Mouse (Mus musculus) forebrain, embryonic 16.5 days (tissue): ENCODE data around the gene Vmn2r84. TPM values are rescaled to one million over a fixed set of nuclear protein-coding genes. Genes with fewer than 3 reads are reported as not detected.
"Not testable (repeated sequence)": the region's sequence is repeated elsewhere in the genome, so short reads cannot be mapped to it uniquely, and the experiment has no call there.

Source experiments
- ATAC-seq: fragments of 200-750 bp; cut with Nextera tagmentation; 2 replicates; pipeline ENCODE4 v1.8.0; 2017; ENCODE audit warnings: mild to moderate bottlenecking, moderate library complexity
- H3K27ac ChIP-seq: fragments of 300-500 bp; sonication (generic); 2 replicates; pipeline ENCODE4 v1.5.1; 2014; ENCODE audit warnings: low read length, control low read depth
- H3K27me3 ChIP-seq: fragments of 300-500 bp; sonication (generic); replicated peaks from 2 replicates; pipeline ENCODE4 v1.6.1; 2014; ENCODE audit warnings: low read length; ENCODE audit not compliant: control insufficient read depth, insufficient read depth
- H3K36me3 ChIP-seq: fragments of 300-500 bp; sonication (generic); 2 replicates; pipeline ENCODE4 v1.6.1; 2014; ENCODE audit not compliant: control insufficient read depth, insufficient read depth
- H3K4me1 ChIP-seq: fragments of 300-500 bp; sonication (generic); replicated peaks from 2 replicates; pipeline ENCODE4 v1.6.1; 2014; ENCODE audit warnings: low read length; ENCODE audit not compliant: control insufficient read depth, insufficient read depth
- H3K4me2 ChIP-seq: fragments of 300-500 bp; sonication (generic); 2 replicates; pipeline ENCODE4 v1.6.1; 2014; ENCODE audit warnings: mild to moderate bottlenecking, low read length, control low read depth
- H3K4me3 ChIP-seq: fragments of 300-500 bp; sonication (generic); replicated peaks from 2 replicates; pipeline ENCODE4 v1.5.1; 2014; ENCODE audit warnings: mild to moderate bottlenecking, low read length, control low read depth
- H3K9ac ChIP-seq: fragments of 300-500 bp; sonication (generic); replicated peaks from 2 replicates; pipeline ENCODE4 v1.6.1; 2014; ENCODE audit warnings: low read depth, low read length, control low read depth
- H3K9me3 ChIP-seq: fragments of 300-500 bp; sonication (generic); 2 replicates; pipeline ENCODE4 v1.6.1; 2016; ENCODE audit warnings: low read length; ENCODE audit not compliant: control insufficient read depth
- WGBS: fragments of 180-500 bp; shearing (Covaris S2); extraction: QIAGEN DNeasy Blood & Tissue Kit; methylation state at CpG from one replicate; pipeline ENCODE4 v1.1.7; 2014; 5-methylcytosine and 5-hydroxymethylcytosine counted together
- polyA plus RNA-seq: library from polyadenylated mRNA; unstranded; fragments of >200 nt; fragmentation: Nextera tagmentation; extraction: Ambion mirVana; gene quantifications from 2 replicates; pipeline ENCODE4 v1.2.1, GENCODE M21; 2015

The Vmn2r84 gene
- polyA plus RNA-seq, 1 experiment from 2014 or later = not detected

DNA sequence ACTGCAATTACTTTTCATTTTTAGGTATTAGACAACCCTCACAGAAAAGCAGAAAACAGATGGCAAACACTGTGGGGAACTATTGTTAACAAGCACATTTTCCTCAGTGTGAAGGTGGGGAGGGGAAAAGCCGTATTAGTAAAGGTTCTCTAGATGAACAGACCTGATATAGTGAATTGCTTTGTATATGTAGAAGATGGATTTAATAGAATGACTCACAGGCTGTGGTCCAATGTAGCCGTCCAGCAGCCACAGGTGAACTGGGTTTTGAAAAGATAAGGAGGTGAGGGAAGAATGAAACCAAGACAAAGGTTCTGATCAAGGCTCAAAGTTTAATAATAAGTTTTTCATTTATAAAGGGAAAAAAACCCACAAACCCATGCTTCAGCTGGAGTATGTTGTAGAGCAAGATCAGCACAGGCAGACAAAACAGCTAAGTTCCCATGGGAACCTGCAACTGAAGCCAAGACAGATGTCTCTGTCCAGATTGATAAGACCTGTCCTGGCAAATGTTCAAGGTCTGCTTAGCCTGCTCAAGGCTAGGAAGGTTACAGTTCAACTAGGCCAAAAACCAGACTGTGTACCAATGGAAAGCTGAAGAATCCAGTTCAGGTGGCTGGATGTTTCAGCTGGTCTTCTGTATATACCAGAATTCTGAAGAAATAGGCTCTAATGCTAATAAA, 21.5 kb downstream of the Vmn2r84 start:
- no peak for ATAC-seq
- no peak overlapping the region for H3K4me3 ChIP-seq
- no peaks in the 10 kb centered on the region for H3K36me3 ChIP-seq
- no peaks in the 10 kb centered on the region for H3K27me3 ChIP-seq
- H3K27ac ChIP-seq = no peak overlapping the region
- H3K4me1 ChIP-seq = no peaks in the 10 kb centered on the region
- H3K9ac ChIP-seq = no peak overlapping the region
- 78% methylated on average over 2 of the region's 2 CpGs for WGBS
- H3K9me3 ChIP-seq = no peaks in the 10 kb centered on the region
- H3K4me2 ChIP-seq = no peak overlapping the region

DNA sequence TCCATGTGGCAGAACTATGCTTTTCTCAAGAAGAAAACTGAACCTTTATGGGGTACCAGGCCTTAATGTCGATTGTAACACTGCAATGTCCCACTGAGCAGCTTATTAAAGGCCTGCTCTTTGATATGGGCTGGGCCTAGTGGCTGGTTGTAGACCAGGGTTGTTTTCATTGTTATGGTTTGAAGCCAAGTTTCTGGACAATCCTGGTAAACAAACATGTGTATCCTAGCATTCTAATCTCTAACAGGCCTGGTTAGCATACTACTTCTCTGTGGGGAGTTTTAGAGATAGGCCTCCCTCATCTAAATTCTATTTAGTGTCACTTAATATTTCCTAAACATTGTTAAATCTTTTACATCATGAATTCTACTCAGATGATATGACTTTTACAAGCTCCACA, 22.5 kb downstream of the Vmn2r84 start:
- no peak overlapping the region for H3K4me2 ChIP-seq
- H3K9me3 ChIP-seq = no peaks in the 10 kb centered on the region
- no peak overlapping the region for H3K27ac ChIP-seq
- H3K36me3 ChIP-seq = no peaks in the 10 kb centered on the region
- ATAC-seq = no peak
- no peak overlapping the region for H3K4me3 ChIP-seq
- no peaks in the 10 kb centered on the region for H3K4me1 ChIP-seq
- WGBS = 71% methylated on average over 1 of the region's 1 CpGs
- no peaks in the 10 kb centered on the region for H3K27me3 ChIP-seq
- H3K9ac ChIP-seq = no peak overlapping the region

DNA sequence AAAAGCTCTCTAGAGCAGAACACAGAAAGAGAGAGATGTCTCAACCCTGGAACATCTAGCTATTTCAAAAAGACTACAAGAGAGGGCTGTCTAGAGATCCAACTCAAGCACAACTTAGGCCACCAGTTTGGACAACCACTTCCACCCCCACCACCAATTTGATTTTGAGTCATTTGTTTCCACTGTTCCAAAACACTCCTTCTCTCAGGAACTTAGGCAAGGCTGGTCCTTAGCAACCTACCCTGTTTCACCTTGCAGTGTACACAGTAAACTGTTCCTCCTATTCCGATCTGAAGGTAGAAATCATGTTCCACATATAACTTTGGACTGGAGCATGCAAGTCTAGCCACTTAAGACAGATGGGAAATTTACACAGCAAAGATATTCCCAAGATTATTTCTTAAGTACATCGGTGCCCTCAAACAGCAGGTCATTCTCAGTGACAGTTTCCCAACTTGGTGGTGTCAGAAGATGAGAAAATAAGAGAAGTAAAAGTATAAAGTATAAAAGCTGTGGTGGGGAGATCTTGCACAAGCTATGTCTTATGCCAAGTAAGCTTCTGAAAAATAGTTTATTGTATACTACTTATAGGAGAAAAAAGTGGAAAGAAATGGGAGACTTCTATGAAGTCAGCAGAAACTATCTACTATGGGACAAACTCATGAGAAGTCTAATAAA, 24.0 kb downstream of the Vmn2r84 start:
- H3K9ac ChIP-seq = no peak overlapping the region
- no peaks in the 10 kb centered on the region for H3K27me3 ChIP-seq
- H3K9me3 ChIP-seq = no peaks in the 10 kb centered on the region
- no peak for ATAC-seq
- no peaks in the 10 kb centered on the region for H3K4me1 ChIP-seq
- WGBS = 92% methylated on average over 2 of the region's 2 CpGs
- no peaks in the 10 kb centered on the region for H3K36me3 ChIP-seq
- H3K4me3 ChIP-seq = no peak overlapping the region
- H3K27ac ChIP-seq = no peak overlapping the region
- H3K4me2 ChIP-seq = no peak overlapping the region

DNA sequence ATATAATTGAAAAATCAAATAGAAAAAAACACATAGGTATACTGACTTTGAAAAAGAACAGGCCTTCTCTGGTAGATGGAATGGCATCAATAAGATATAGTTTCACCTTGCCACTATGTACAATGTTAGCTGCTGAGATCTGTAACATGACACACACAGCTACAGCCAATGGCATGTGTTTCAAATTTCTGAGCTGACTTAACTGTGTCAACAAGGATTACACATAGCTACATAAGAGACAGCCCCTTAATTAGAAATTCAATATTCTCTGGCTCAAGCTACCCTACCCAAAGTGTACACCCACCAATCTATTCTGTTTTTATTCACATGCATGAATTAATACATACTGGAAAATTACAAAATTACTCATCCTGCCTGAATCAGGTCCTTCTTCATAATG, 25.7 kb downstream of the Vmn2r84 start:
- Histone ChIP-seq H3K27ac (no peak overlapping the region), H3K9me3 (no peaks in the 10 kb centered on the region), H3K36me3 (no peaks in the 10 kb centered on the region), H3K4me1 (no peaks in the 10 kb centered on the region), H3K27me3 (no peaks in the 10 kb centered on the region), H3K9ac (no peak overlapping the region), H3K4me2 (no peak overlapping the region), H3K4me3 (no peak overlapping the region)
- ATAC-seq = no peak

DNA sequence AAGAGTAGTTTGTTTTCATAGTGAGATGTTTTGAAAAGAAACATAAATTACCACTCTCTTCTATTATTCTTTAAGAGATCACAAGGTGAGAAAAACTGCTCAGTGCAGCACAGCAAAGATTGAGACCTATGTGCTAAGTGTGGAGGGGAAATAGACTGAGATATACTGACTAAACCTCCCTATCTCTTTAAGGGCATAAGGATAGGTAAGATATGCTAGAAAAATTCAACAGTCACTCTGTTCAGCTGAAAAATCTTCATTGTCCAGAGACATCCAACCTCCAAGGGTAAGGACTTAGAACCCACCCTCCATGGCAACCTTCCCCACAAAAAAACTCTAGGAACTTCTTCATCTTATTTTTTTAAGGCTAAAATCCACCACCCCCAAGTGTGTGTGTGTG, 29.4 kb downstream of the Vmn2r84 start:
- Histone ChIP-seq H3K36me3 (no peaks in the 10 kb centered on the region), H3K4me2 (no peak overlapping the region), H3K27ac (no peak overlapping the region), H3K9ac (no peak overlapping the region), H3K4me1 (no peaks in the 10 kb centered on the region), H3K9me3 (no peaks in the 10 kb centered on the region), H3K4me3 (no peak overlapping the region), H3K27me3 (no peaks in the 10 kb centered on the region)
- no peak for ATAC-seq

DNA sequence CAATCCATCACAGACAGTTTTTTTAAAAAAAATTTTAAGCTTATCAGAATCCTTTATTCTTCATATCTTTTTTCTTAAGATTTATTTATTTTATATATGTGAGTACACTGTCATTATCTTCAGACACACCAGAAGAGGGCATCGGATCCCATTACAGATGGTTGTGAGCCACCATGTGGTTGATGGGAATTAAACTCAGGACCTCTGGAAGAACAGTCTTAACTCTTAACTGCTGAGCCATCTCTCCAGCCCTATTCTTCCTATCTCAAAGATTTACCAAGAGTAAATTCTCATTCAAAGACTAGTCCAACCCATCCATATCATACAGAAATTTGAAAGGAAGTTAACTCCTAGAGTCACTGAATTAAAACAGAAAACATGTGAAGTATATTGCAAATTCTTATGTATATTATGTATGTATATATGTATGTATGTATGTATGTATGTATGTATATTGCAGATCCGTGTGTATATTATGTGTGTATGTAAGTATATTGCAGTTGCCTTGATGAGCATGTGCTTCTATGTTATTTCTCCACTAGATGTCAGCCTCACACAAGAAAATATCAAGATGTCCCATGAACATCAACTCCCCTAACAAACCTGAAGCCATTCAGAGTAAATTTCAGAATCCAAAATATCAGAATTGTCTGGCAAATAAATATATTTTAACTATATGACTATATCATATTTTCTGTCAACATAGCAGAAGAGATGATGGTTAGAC, 30.5 kb downstream of the Vmn2r84 start:
- Histone ChIP-seq H3K4me3 (no peak overlapping the region), H3K9me3 (no peaks in the 10 kb centered on the region), H3K27me3 (no peaks in the 10 kb centered on the region), H3K9ac (no peak overlapping the region), H3K4me2 (no peak overlapping the region), H3K27ac (no peak overlapping the region), H3K36me3 (no peaks in the 10 kb centered on the region), H3K4me1 (no peaks in the 10 kb centered on the region)
- ATAC-seq = peak; percentile 85
- 55% methylated on average over 2 of the region's 2 CpGs for WGBS

DNA sequence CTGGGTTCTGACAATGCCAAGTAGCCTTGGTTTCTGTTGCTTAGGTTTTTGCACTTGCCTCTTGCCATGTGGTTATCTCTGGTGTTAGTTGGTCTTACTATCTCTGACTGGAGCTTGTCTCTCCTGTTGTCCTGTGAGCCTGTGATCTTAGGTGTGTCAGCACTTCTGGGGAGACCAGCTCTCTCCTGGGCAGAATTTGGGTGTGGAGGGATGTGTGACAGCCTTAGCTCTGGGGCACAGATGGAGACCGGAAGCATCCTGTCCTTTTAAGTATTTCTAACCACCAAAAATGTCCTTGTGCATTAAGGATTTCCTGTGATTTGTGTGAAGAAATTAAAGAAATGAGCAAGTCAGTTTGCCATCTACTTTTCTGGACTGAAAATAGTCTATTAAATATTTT, 50.1 kb downstream of the Vmn2r84 start:
- WGBS = 96% methylated on average over 1 of the region's 1 CpGs
- no peak for ATAC-seq

DNA sequence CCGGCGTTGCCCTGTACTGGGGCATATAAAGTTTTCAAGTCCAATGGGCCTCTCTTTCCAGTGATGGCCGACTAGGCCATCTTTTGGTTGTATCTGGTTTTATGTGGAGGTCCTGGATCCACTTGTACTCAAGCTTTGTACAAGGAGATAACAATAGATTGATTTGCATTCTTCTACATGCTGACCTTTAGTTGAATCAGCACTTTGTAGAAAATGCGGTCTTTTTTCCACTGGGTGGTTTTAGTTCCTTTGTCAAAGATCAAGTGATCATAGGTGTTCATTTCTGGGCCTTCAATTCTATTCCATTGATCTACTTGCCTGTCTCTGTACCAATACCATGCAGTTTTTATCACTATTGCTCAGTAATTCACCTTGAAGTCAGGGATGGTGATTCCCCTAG, 54.1 kb downstream of the Vmn2r84 start:
- not testable (repeated sequence) for H3K9ac ChIP-seq, H3K4me3 ChIP-seq, H3K27me3 ChIP-seq, H3K9me3 ChIP-seq, H3K4me1 ChIP-seq, ATAC-seq, H3K36me3 ChIP-seq, H3K27ac ChIP-seq, H3K4me2 ChIP-seq
- 88% methylated on average over 4 of the region's 4 CpGs for WGBS

More for the DNA sequence above, 50.1 kb downstream of the Vmn2r84 start:
- Histone ChIP-seq H3K27ac (no peak overlapping the region), H3K4me1 (no peaks in the 10 kb centered on the region), H3K4me3 (no peak overlapping the region), H3K9me3 (no peaks in the 10 kb centered on the region), H3K4me2 (no peak overlapping the region), H3K36me3 (no peaks in the 10 kb centered on the region), H3K9ac (no peak overlapping the region), H3K27me3 (no peaks in the 10 kb centered on the region)

DNA sequence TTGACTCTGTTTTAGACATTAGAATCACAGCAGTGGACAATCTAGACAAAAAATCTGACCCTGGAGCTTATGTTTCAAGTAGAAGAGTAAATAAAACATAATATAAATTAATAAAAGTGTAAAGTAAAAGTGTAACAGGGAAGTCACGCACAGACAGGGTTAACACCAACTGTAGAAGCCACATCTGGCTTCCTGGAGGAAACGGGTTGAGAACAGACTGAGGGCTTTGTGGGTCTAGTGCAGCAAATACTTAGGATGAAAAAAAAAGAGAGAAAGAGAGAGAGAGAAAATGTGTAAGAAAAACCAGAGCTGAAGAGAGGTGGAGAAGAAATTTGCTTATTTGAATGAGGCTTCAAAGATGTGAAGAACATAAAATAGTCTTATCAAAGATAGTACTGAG, 56.6 kb downstream of the Vmn2r84 start:
- WGBS = 74% methylated on average over 2 of the region's 2 CpGs
- H3K36me3 ChIP-seq = no peaks in the 10 kb centered on the region
- H3K27ac ChIP-seq = no peak overlapping the region
- no peak overlapping the region for H3K4me2 ChIP-seq
- no peaks in the 10 kb centered on the region for H3K9me3 ChIP-seq
- H3K4me3 ChIP-seq = no peak overlapping the region
- no peak overlapping the region for H3K9ac ChIP-seq
- H3K4me1 ChIP-seq = no peaks in the 10 kb centered on the region
- no peak for ATAC-seq
- no peaks in the 10 kb centered on the region for H3K27me3 ChIP-seq
